Mouse (Mus musculus): ENCODE measurements around the gene Upb1. TPM values are rescaled to one million over a fixed set of nuclear protein-coding genes. Genes with fewer than 3 reads are reported as not detected.

Upb1 gene
- total RNA-seq (2023; ENCODE audit: inconsistent age), result 0.72 to 2.9 TPM (median 1.8 TPM) in 4 replicates

GRCm38 (mm10) chr10:75400958-75401357 lies at the start of gene Upb1:
TSS of gene Upb1 (plus strand) at chr10:75401115.

Other genes starting within 250 kb of the Upb1 start
- gene Specc1l, start 189.0 kb upstream of the Upb1 start, total RNA-seq (2023; ENCODE audit: inconsistent age), result 65.7 to 76.6 TPM (median 67.2 TPM) in 4 replicates
- 8.3 to 11.5 TPM (median 9.1 TPM) in 4 replicates for gene Adora2a, start 84.2 kb upstream of the Upb1 start, total RNA-seq (2023; ENCODE audit: inconsistent age)
- 74.2 to 97.6 TPM (median 74.9 TPM) in 4 replicates for gene Snrpd3, start 116.4 kb downstream of the Upb1 start, total RNA-seq (2023; ENCODE audit: inconsistent age)
- 88.4 to 100 TPM (median 93.6 TPM) in 4 replicates for gene Gucd1, start 116.9 kb downstream of the Upb1 start, total RNA-seq (2023; ENCODE audit: inconsistent age)
- gene Lrrc75b, start 159.2 kb downstream of the Upb1 start, total RNA-seq (2023; ENCODE audit: inconsistent age), result not detected in 4 replicates
- not detected in 4 replicates for gene Ggt1, start 160.5 kb downstream of the Upb1 start, total RNA-seq (2023; ENCODE audit: inconsistent age)
- 0.26 to 1.6 TPM (median 0.73 TPM) in 4 replicates for gene Ggt5, start 188.2 kb downstream of the Upb1 start, total RNA-seq (2023; ENCODE audit: inconsistent age)
- 2.0 to 3.1 TPM (median 2.7 TPM) in 4 replicates for gene Susd2, start 242.9 kb downstream of the Upb1 start, total RNA-seq (2023; ENCODE audit: inconsistent age)